ENCODE assay signal across 8 mouse cellular contexts in genomic region chr2:79498990-79499755, GRCm38 (mm10). TPM values are rescaled to one million over a fixed set of nuclear protein-coding genes. Genes with fewer than 3 reads are reported as not detected.
DNase-seq lines count a peak whose midpoint lies in the region; ATAC-seq lines count a peak whose summit lies in the region.

No protein-coding gene starts in this region.

- no peaks in the 10 kb centered on the region for H3K36me3 ChIP-seq in heart, embryonic 11.5 days (ENCODE audit: control insufficient read depth, insufficient read depth, low read length)
- no peaks in the 10 kb centered on the region for H3K36me3 ChIP-seq in midbrain, embryonic 10.5 days

- peak; percentile 53 to 78 for DNase-seq in heart, adult 18-20 months
- peak; percentile 90 for DNase-seq in cerebellum, adult 9-10 months
- DNase-seq in frontal cortex, postnatal 14 days (ENCODE audit: low spot score in 2 of 2): peak; percentile 52 to 71
- DNase-seq in induced T-regulatory cell, adult 2 months (ENCODE audit: low read depth): peak; percentile 64
- peak; percentile 36 to 60 for DNase-seq in left cerebral cortex, adult 8-10 months (ENCODE audit: low spot score in 2 of 2)
- peak; percentile 74 for DNase-seq in midbrain, embryonic 10.5 days (ENCODE audit: low spot score)
- peak; percentile 82 for DNase-seq in right cerebral cortex, postnatal 4 days

- H3K4me2 ChIP-seq in heart, embryonic 11.5 days: no peak overlapping the region

- no peak overlapping the region for H3K27ac ChIP-seq in heart, embryonic 11.5 days (ENCODE audit: low read depth, low read length)
- H3K27ac ChIP-seq in midbrain, embryonic 10.5 days (replicated peaks): no peak overlapping the region

- no peaks in the 10 kb centered on the region for H3K9me3 ChIP-seq in heart, embryonic 11.5 days (replicated peaks; ENCODE audit: control insufficient read depth, low read length)
- no peaks in the 10 kb centered on the region for H3K9me3 ChIP-seq in midbrain, embryonic 10.5 days (replicated peaks)

- H3K4me1 ChIP-seq in heart, embryonic 11.5 days (ENCODE audit: control insufficient read depth, insufficient read depth, low read length): no peaks in the 10 kb centered on the region
- no peaks in the 10 kb centered on the region for H3K4me1 ChIP-seq in midbrain, embryonic 10.5 days

- H3K9ac ChIP-seq in heart, embryonic 11.5 days (ENCODE audit: low read depth, low read length): no peak overlapping the region

- no peaks in the 10 kb centered on the region for H3K27me3 ChIP-seq in heart, embryonic 11.5 days (ENCODE audit: control insufficient read depth, insufficient read depth, low read length)
- no peaks in the 10 kb centered on the region for H3K27me3 ChIP-seq in midbrain, embryonic 10.5 days (ENCODE audit: low read depth, poor library complexity, severe bottlenecking)

- whole genome bisulfite sequencing in heart, embryonic 11.5 days (ENCODE audit: insufficient replicate concordance): 31% methylated on average over 10 of the region's 10 CpGs
- WGBS in midbrain, embryonic 10.5 days: 29% methylated on average over 10 of the region's 10 CpGs

- no peak for ATAC-seq in heart, embryonic 11.5 days (replicated peaks; ENCODE audit: insufficient number of reproducible peaks, low FRiP score, low TSS enrichment)

- H3K4me3 ChIP-seq in heart, embryonic 11.5 days (ENCODE audit: low read depth, low read length): no peak overlapping the region
- no peak overlapping the region for H3K4me3 ChIP-seq in midbrain, embryonic 10.5 days

RNA-seq across cellular contexts. Expression of gene Cerkl, which starts 42.6 kb away (rescaled TPM):
- under 1 TPM; 0.67 to 0.87 TPM for total RNA-seq in heart, adult 18-20 months (2021)
- 0.14 and 1.2 TPM in 2 replicates for polyA plus RNA-seq in heart, embryonic 11.5 days (2014; fragmentation: Nextera tagmentation; extraction: Ambion mirVana)
- total RNA-seq in left cerebral cortex, adult 8-10 months (2022): 1 to 10 TPM; 2.5 to 7.1 (median 4.8) TPM
- 2.0 and 2.6 TPM in 2 replicates for polyA plus RNA-seq in midbrain, embryonic 10.5 days (2016; fragmentation: Nextera tagmentation; extraction: Ambion mirVana)

RNA-seq across cellular contexts. Expression of gene Neurod1, which starts 42.6 kb away (rescaled TPM):
- not detected for total RNA-seq in heart, adult 18-20 months (2021)
- 0.18 TPM in 1 of 2 replicates, not detected in the other for polyA plus RNA-seq in heart, embryonic 11.5 days (2014; fragmentation: Nextera tagmentation; extraction: Ambion mirVana)
- 10 to 100 TPM in 3 of 4 experiments, 1 to 10 TPM in 1; 9.8 to 13.3 (median 11.2) TPM for total RNA-seq in left cerebral cortex, adult 8-10 months (2022)
- polyA plus RNA-seq in midbrain, embryonic 10.5 days (2016; fragmentation: Nextera tagmentation; extraction: Ambion mirVana): 18.8 and 23.5 TPM in 2 replicates

Comparison
In these comparisons a context has a peak if more than half of its experiments do, and no peak if none do; other contexts are left out.
1. RNA of gene Neurod1, which starts 42.6 kb away (total RNA-seq): 9.8 to 13.3 TPM in left cerebral cortex, adult 8-10 months; not detected in heart, adult 18-20 months; every median in the first group is over 10 times any median in the second.
2. Peak in every context shown above with its lines, with median percentiles within 50 percentile points of each other: DNase-seq.